Mouse (Mus musculus): ENCODE measurements around the gene Synj2. TPM values are rescaled to one million over a fixed set of nuclear protein-coding genes. Genes with fewer than 3 reads are reported as not detected.

Gene Synj2
- total and polyA plus RNA-seq, 2 experiments, result 0.66 to 3.0 TPM

- Histone ChIP-seq H3K4me1 (ENCODE audit: control insufficient read depth, insufficient read depth, low read length) (peaks cover 3% of the 10 kb centered on the region), H3K27ac (replicated peaks; ENCODE audit: insufficient read depth, low read depth, low read length) (no peak overlapping the region), H3K9ac (ENCODE audit: low read depth, low read length) (no peak overlapping the region), H3K4me3 (ENCODE audit: insufficient read depth, low read depth, low read length) (no peak overlapping the region), H3K27me3 (ENCODE audit: control insufficient read depth, insufficient read depth, low read length) (no peaks in the 10 kb centered on the region), H3K36me3 (ENCODE audit: control insufficient read depth, insufficient read depth, low read length) (no peaks in the 10 kb centered on the region), H3K79me2 (ENCODE audit: control insufficient read depth, insufficient read depth, low read length) (no peaks in the 10 kb centered on the region)
- no peak for TF ChIP-seq POLR2A (IDR thresholded peaks at IDR 0.05; ENCODE audit: extremely low read depth, insufficient read depth, low read length)
- TF ChIP-seq CTCF (IDR thresholded peaks at IDR 0.05; ENCODE audit: low read depth, low read length), result no peak
- WGBS, result 82% methylated on average over 14 of the region's 14 CpGs
- peak; percentile 47 for DNase-seq (ENCODE audit: extremely low read depth, low read depth, low spot score)
Observed at GRCm38 (mm10) chr17:5936276-5936675, 4.8 kb upstream of the Synj2 start.

- Histone ChIP-seq H3K79me2 (ENCODE audit: control insufficient read depth, insufficient read depth, low read length) (no peaks in the 10 kb centered on the region), H3K27ac (replicated peaks; ENCODE audit: insufficient read depth, low read depth, low read length) (no peak overlapping the region), H3K9ac (ENCODE audit: low read depth, low read length) (no peak overlapping the region), H3K36me3 (ENCODE audit: control insufficient read depth, insufficient read depth, low read length) (no peaks in the 10 kb centered on the region), H3K27me3 (ENCODE audit: control insufficient read depth, insufficient read depth, low read length) (no peaks in the 10 kb centered on the region), H3K4me3 (ENCODE audit: insufficient read depth, low read depth, low read length) (no peak overlapping the region), H3K4me1 (ENCODE audit: control insufficient read depth, insufficient read depth, low read length) (peaks cover 3% of the 10 kb centered on the region)
- peak; percentile 74 for DNase-seq (ENCODE audit: extremely low read depth, low read depth, low spot score)
- WGBS, result 25% methylated on average over 2 of the region's 2 CpGs
- TF ChIP-seq CTCF (IDR thresholded peaks at IDR 0.05; ENCODE audit: low read depth, low read length) (no peak), POLR2A (IDR thresholded peaks at IDR 0.05; ENCODE audit: extremely low read depth, insufficient read depth, low read length) (no peak)
Observed at GRCm38 (mm10) chr17:5937441-5937840, 3.6 kb upstream of the Synj2 start.

GRCm38 (mm10) chr17:5939871-5940270 lies 1.2 kb upstream of the Synj2 start:
- Histone ChIP-seq H3K4me1 (ENCODE audit: control insufficient read depth, insufficient read depth, low read length) (no peaks in the 10 kb centered on the region), H3K27me3 (ENCODE audit: control insufficient read depth, insufficient read depth, low read length) (no peaks in the 10 kb centered on the region), H3K27ac (replicated peaks; ENCODE audit: insufficient read depth, low read depth, low read length) (no peak overlapping the region), H3K9ac (ENCODE audit: low read depth, low read length) (no peak overlapping the region), H3K4me3 (ENCODE audit: insufficient read depth, low read depth, low read length) (no peak overlapping the region), H3K79me2 (ENCODE audit: control insufficient read depth, insufficient read depth, low read length) (no peaks in the 10 kb centered on the region), H3K36me3 (ENCODE audit: control insufficient read depth, insufficient read depth, low read length) (no peaks in the 10 kb centered on the region)
- TF ChIP-seq POLR2A (IDR thresholded peaks at IDR 0.05; ENCODE audit: extremely low read depth, insufficient read depth, low read length) (no peak), CTCF (IDR thresholded peaks at IDR 0.05; ENCODE audit: low read depth, low read length) (no peak)
- DNase-seq (ENCODE audit: extremely low read depth, low read depth, low spot score), result no peak
- 89% methylated on average over 12 of the region's 12 CpGs for WGBS

- Histone ChIP-seq H3K79me2 (ENCODE audit: control insufficient read depth, insufficient read depth, low read length) (no peaks in the 10 kb centered on the region), H3K9ac (ENCODE audit: low read depth, low read length) (peak overlapping the region; percentile 64), H3K27ac (replicated peaks; ENCODE audit: insufficient read depth, low read depth, low read length) (no peak overlapping the region), H3K36me3 (ENCODE audit: control insufficient read depth, insufficient read depth, low read length) (no peaks in the 10 kb centered on the region), H3K4me1 (ENCODE audit: control insufficient read depth, insufficient read depth, low read length) (no peaks in the 10 kb centered on the region), H3K4me3 (ENCODE audit: insufficient read depth, low read depth, low read length) (peak overlapping the region; percentile 96), H3K27me3 (ENCODE audit: control insufficient read depth, insufficient read depth, low read length) (no peaks in the 10 kb centered on the region)
- WGBS, result 3% methylated on average over 34 of the region's 38 CpGs
- TF ChIP-seq POLR2A (IDR thresholded peaks at IDR 0.05; ENCODE audit: extremely low read depth, insufficient read depth, low read length), result no peak
- TF ChIP-seq CTCF (IDR thresholded peaks at IDR 0.05; ENCODE audit: low read depth, low read length), result peak; percentile 82
- DNase-seq (ENCODE audit: extremely low read depth, low read depth, low spot score), result peak; percentile 30
Observed at GRCm38 (mm10) chr17:5940792-5941191, 288 bp upstream of the Synj2 start.

- no peak for DNase-seq (ENCODE audit: extremely low read depth, low read depth, low spot score)
- Histone ChIP-seq H3K9ac (ENCODE audit: low read depth, low read length) (no peak overlapping the region), H3K27me3 (ENCODE audit: control insufficient read depth, insufficient read depth, low read length) (no peaks in the 10 kb centered on the region), H3K27ac (replicated peaks; ENCODE audit: insufficient read depth, low read depth, low read length) (no peak overlapping the region), H3K4me3 (ENCODE audit: insufficient read depth, low read depth, low read length) (no peak overlapping the region), H3K79me2 (ENCODE audit: control insufficient read depth, insufficient read depth, low read length) (no peaks in the 10 kb centered on the region), H3K36me3 (ENCODE audit: control insufficient read depth, insufficient read depth, low read length) (no peaks in the 10 kb centered on the region), H3K4me1 (ENCODE audit: control insufficient read depth, insufficient read depth, low read length) (no peaks in the 10 kb centered on the region)
- TF ChIP-seq CTCF (IDR thresholded peaks at IDR 0.05; ENCODE audit: low read depth, low read length), result no peak
- no peak for TF ChIP-seq POLR2A (IDR thresholded peaks at IDR 0.05; ENCODE audit: extremely low read depth, insufficient read depth, low read length)
- 51% methylated on average over 3 of the region's 3 CpGs for WGBS
Observed at GRCm38 (mm10) chr17:5942156-5942555, 1.1 kb downstream of the Synj2 start.

- no peaks in the 10 kb centered on the region for H3K27me3 ChIP-seq (ENCODE audit: control insufficient read depth, insufficient read depth, low read length)
- no peaks in the 10 kb centered on the region for H3K4me1 ChIP-seq (ENCODE audit: control insufficient read depth, insufficient read depth, low read length)
- H3K27ac ChIP-seq (replicated peaks; ENCODE audit: insufficient read depth, low read depth, low read length), result no peak overlapping the region
- H3K79me2 ChIP-seq (ENCODE audit: control insufficient read depth, insufficient read depth, low read length), result no peaks in the 10 kb centered on the region
- TF ChIP-seq POLR2A (IDR thresholded peaks at IDR 0.05; ENCODE audit: extremely low read depth, insufficient read depth, low read length), result no peak
- no peak for TF ChIP-seq CTCF (IDR thresholded peaks at IDR 0.05; ENCODE audit: low read depth, low read length)
- no peak for DNase-seq (ENCODE audit: extremely low read depth, low read depth, low spot score)
- no peak overlapping the region for H3K4me3 ChIP-seq (ENCODE audit: insufficient read depth, low read depth, low read length)
- 72% methylated on average over 1 of the region's 1 CpGs for WGBS
- no peak overlapping the region for H3K9ac ChIP-seq (ENCODE audit: low read depth, low read length)
- no peaks in the 10 kb centered on the region for H3K36me3 ChIP-seq (ENCODE audit: control insufficient read depth, insufficient read depth, low read length)
Observed at GRCm38 (mm10) chr17:5943053-5943452, 2.0 kb downstream of the Synj2 start.
